Mouse (Mus musculus): Measurements from ENCODE around the gene 9430038I01Rik.

9430038I01Rik gene

DNA sequence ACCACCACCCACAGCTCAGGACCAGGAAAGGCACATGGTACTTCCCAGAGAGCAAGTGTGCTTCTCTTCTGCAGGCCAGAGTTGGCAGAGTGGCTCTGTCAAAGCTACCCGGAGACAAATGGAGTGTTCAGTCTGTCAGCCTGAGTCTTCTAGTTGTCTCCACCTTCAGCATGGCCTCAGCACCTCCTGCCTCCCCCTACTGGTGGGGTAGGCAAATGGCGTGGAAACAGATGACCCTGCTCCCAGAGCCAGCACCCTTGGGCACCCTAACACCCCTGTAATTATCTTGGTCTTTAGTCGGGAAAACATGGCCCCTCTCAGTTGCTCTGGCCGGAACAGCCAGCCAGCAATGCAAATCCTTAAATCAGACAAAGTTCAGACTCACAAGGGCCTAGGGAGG, 43.8 kb downstream of the 9430038I01Rik start:
- no peak for DNase-seq (ENCODE audit: low read depth, low spot score)

DNA sequence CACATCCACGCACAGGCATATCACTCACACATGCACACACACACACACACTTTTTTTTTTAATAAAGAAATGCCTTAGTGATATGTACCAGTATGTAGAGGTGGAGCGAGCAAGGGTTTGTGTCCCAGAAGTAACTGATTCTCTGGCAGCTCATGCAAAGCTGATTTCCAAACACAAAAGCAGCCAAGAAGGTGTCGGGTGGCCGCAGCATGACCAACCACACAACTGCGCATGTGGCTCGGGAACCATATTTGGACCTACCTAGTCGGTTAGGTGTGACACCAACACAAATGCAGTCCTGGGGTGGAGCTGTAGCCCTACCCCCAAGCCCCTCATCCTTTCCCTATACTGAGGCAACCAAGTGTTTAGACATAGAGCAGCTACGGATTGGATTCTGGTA, 45.5 kb downstream of the 9430038I01Rik start:
- DNase-seq (ENCODE audit: low read depth, low spot score), result no peak

DNA sequence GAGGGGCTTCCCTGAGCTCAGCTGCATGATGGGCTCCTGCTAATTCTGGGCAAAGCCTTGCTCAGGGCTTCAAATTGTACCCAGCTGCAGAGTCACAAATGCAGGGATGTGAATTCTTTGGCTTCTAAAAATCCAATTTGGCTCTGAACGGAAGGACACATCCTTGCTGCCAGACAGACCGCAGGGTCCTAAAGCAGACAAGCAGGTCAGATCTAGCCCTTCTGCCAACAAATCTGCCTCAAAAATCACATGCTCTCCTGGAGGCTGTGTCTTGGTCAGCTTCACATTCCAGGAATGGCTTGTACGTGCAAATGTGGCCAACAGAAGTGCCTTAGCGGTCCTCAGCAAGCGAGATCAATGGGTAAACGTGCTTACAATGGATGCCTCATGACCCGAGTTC, 46.0 kb downstream of the 9430038I01Rik start:
- DNase-seq (ENCODE audit: low read depth, low spot score), result no peak

DNA sequence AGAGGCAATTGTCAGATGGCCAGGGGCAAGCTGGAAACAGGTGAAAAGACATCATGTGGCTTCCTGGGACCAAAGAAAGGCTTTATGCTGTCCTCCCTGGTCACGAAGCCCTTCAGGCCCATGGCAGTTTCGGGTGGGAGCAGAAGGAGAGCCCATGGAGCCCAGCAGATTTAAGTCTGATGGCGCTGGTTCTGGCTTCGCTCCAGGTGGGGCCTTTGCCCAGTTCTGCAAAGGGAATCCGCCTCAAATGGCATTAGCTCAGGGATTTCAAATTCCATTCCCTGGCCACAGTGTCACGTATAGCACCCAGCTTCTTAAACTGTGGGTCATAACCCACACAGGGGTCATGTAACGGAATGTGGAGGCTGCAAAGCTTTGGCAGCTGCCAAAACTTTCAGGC, 63.7 kb downstream of the 9430038I01Rik start:
- DNase-seq (ENCODE audit: low read depth, low spot score), result peak; percentile 31

DNA sequence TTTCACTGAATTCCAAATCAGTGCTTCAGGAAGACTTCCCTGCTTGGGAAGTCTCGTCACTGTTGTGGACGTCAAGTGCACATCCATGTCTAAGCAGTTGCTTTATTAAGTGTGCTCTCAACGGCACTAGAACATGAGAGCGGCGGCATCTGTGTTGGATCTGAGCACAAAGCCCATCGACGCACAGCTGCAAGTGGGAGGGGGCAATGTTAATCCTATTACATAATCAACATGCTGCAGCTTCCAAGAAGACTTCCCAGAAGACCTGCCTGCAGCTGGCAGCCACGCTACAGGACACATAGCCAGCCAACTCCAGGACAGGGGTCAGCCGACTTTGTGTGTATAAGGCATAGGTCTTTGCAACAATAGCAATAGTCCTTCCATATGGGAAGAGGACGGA, 64.5 kb downstream of the 9430038I01Rik start:
- DNase-seq (ENCODE audit: low read depth, low spot score), result no peak

DNA sequence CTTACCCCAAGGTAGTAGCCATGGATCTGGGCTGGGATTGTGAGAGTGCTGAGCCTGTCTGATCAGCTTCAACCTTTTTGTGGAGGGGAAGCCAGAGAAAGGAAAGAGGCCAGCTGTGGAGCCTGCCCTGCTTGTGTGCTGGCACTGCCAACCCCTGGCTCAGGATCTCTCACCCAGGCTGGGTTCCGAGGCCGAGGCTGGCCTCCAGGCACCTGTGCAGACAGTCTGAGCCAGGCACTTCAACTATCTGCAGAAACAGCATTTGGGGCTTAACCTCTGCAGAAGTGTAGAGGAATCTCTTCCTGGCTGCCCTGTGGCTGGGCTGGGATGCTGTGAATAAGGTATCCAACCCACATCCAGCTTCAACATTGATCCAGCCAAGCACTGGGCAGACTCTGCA, 76.6 kb downstream of the 9430038I01Rik start:
- no peak for DNase-seq (ENCODE audit: low read depth, low spot score)
